22 mouse cellular contexts compared by ENCODE assay signal in genomic region chr7:121436884-121437283, GRCm38 (mm10). TPM values are rescaled to one million over a fixed set of nuclear protein-coding genes. Genes with fewer than 3 reads are reported as not detected.
A peak's percentile ranks its signal among the peaks of the same experiment; 100 is the strongest.
DNase-seq lines count a peak whose midpoint lies in the region; ATAC-seq and TF ChIP-seq lines count a peak whose summit lies in the region.
"Had no signal": no experiment of that assay in that cellular context is flagged by ENCODE, and none has a peak within 500 bp of the region (broad histone marks: within the 10 kb centered on the region; RNA-seq: fewer than 3 reads in every experiment).

No protein-coding gene starts in this region.

- H3K27me3 ChIP-seq in forebrain, postnatal 0 days (ENCODE audit: insufficient read depth, low read length): no peaks in the 10 kb centered on the region
- no peaks in the 10 kb centered on the region for H3K27me3 ChIP-seq in forebrain, embryonic 14.5 days (replicated peaks; ENCODE audit: control insufficient read depth, insufficient read depth, low read length)
- no peaks in the 10 kb centered on the region for H3K27me3 ChIP-seq in limb, embryonic 13.5 days
- H3K27me3 ChIP-seq: forebrain, embryonic 13.5 days; hindbrain, embryonic 15.5 days had no signal

- no peak overlapping the region for H3K4me3 ChIP-seq in forebrain, postnatal 0 days (ENCODE audit: low read depth, low read length)
- H3K4me3 ChIP-seq in forebrain, embryonic 14.5 days (ENCODE audit: low read depth, low read length): no peak overlapping the region
- no peak overlapping the region for H3K4me3 ChIP-seq in limb, embryonic 13.5 days
- H3K4me3 ChIP-seq: embryonic facial prominence, embryonic 10.5 days; forebrain, embryonic 13.5 days; gastrocnemius, adult 2 months; heart, embryonic 10.5 days; hindbrain, embryonic 15.5 days had no signal

- 0 out of 2 replicates have a peak, but pooled peaks cover 3% of the 10 kb centered on the region for H3K4me1 ChIP-seq in forebrain, postnatal 0 days (ENCODE audit: insufficient read depth)
- H3K4me1 ChIP-seq in forebrain, embryonic 14.5 days (ENCODE audit: control insufficient read depth, insufficient read depth, low read length): no peaks in the 10 kb centered on the region; the same call in 1 of the 2 replicates
- peaks cover 33% of the 10 kb centered on the region for H3K4me1 ChIP-seq in limb, embryonic 13.5 days
- H3K4me1 ChIP-seq: embryonic facial prominence, embryonic 10.5 days; forebrain, embryonic 13.5 days; heart, embryonic 10.5 days; hindbrain, embryonic 15.5 days had no signal

- no peak overlapping the region for H3K9ac ChIP-seq in forebrain, postnatal 0 days
- H3K9ac ChIP-seq in forebrain, embryonic 14.5 days (ENCODE audit: low read length): no peak overlapping the region
- H3K9ac ChIP-seq in limb, embryonic 13.5 days: no peak overlapping the region
- H3K9ac ChIP-seq: forebrain, embryonic 13.5 days; hindbrain, embryonic 15.5 days had no signal

- no peaks in the 10 kb centered on the region for H3K36me3 ChIP-seq in forebrain, postnatal 0 days (ENCODE audit: insufficient read depth)
- H3K36me3 ChIP-seq in forebrain, embryonic 14.5 days (ENCODE audit: control insufficient read depth, insufficient read depth, low read length): no peaks in the 10 kb centered on the region
- H3K36me3 ChIP-seq in limb, embryonic 13.5 days: no peaks in the 10 kb centered on the region
- H3K36me3 ChIP-seq: embryonic facial prominence, embryonic 10.5 days; heart, embryonic 10.5 days; hindbrain, embryonic 15.5 days had no signal

- no peak overlapping the region for H3K4me2 ChIP-seq in forebrain, postnatal 0 days (ENCODE audit: low read depth)
- H3K4me2 ChIP-seq in forebrain, embryonic 14.5 days (ENCODE audit: low read length): no peak overlapping the region
- no peak overlapping the region for H3K4me2 ChIP-seq in limb, embryonic 13.5 days (replicated peaks)
- H3K4me2 ChIP-seq: forebrain, embryonic 13.5 days; hindbrain, embryonic 15.5 days had no signal

- TF ChIP-seq CTCF in forebrain, postnatal 0 days (IDR thresholded peaks at IDR 0.05; ENCODE audit: low read depth): no peak

- ATAC-seq in forebrain, postnatal 0 days: no peak
- no peak for ATAC-seq in forebrain, embryonic 14.5 days
- ATAC-seq in limb, embryonic 13.5 days (ENCODE audit: low FRiP score, low read depth): peak; percentile 35; the same call in 1 of the 2 replicates
- ATAC-seq: forebrain, embryonic 13.5 days had no signal

- no peak overlapping the region for H3K27ac ChIP-seq in forebrain, postnatal 0 days (ENCODE audit: low read depth, low read length)
- H3K27ac ChIP-seq in forebrain, embryonic 14.5 days (ENCODE audit: low read depth, low read length): no peak overlapping the region
- no peak overlapping the region for H3K27ac ChIP-seq in limb, embryonic 13.5 days
- H3K27ac ChIP-seq: embryonic facial prominence, embryonic 10.5 days; forebrain, embryonic 13.5 days; gastrocnemius, adult 2 months; heart, embryonic 10.5 days; hindbrain, embryonic 15.5 days had no signal

- DNase-seq in forebrain, postnatal 0 days: peak; percentile 8
- DNase-seq in forebrain, embryonic 14.5 days (ENCODE audit: low spot score): no peak
- peak; percentile 53 for DNase-seq in testis, postnatal 14 days (ENCODE audit: low spot score)
- no peak for DNase-seq in testis, postnatal 10 days (ENCODE audit: low spot score)
- DNase-seq in layer of hippocampus, adult 9-10 months (ENCODE audit: low spot score): no peak
- DNase-seq in left cerebral cortex, postnatal 14 days (ENCODE audit: low spot score in 2 of 2): no peak
- DNase-seq: adrenal gland, postnatal 10 days; cerebellum, adult 11-12 months; cerebellum, adult 9-10 months; cerebellum, postnatal 25 days; gastrocnemius, adult 2 months; gastrocnemius, postnatal 25 days; heart, postnatal 10 days; heart, postnatal 4 days had no signal

- WGBS in forebrain, postnatal 0 days: 53% methylated on average over 6 of the region's 6 CpGs
- WGBS in forebrain, embryonic 14.5 days: 72% methylated on average over 6 of the region's 6 CpGs
- WGBS in limb, embryonic 13.5 days: 36% methylated on average over 6 of the region's 6 CpGs

- no peaks in the 10 kb centered on the region for H3K9me3 ChIP-seq in forebrain, postnatal 0 days (ENCODE audit: low read length)
- H3K9me3 ChIP-seq in forebrain, embryonic 14.5 days (replicated peaks; ENCODE audit: control insufficient read depth, low read length): no peaks in the 10 kb centered on the region
- no peaks in the 10 kb centered on the region for H3K9me3 ChIP-seq in limb, embryonic 13.5 days
- H3K9me3 ChIP-seq: embryonic facial prominence, embryonic 10.5 days; forebrain, embryonic 13.5 days; heart, embryonic 10.5 days; hindbrain, embryonic 15.5 days had no signal

- intact Hi-C loops in left cerebral cortex, postnatal 14 days (cut with DNase I): no loop called here

RNA-seq across cellular contexts. Expression of gene Hs3st2, which starts 45.2 kb away (rescaled TPM):
- 17.9 and 28.3 TPM in 2 replicates for total RNA-seq in forebrain, postnatal 0 days (2014; rRNA removed)
- polyA plus RNA-seq in forebrain, postnatal 0 days (2015; fragmentation: Nextera tagmentation; extraction: Ambion mirVana): 22.3 and 31.7 TPM in 2 replicates
- polyA plus RNA-seq in forebrain, embryonic 14.5 days (2014; fragmentation: Nextera tagmentation; extraction: Ambion mirVana): 6.2 and 10.8 TPM in 2 replicates
- 2.0 and 2.2 TPM in 2 replicates for polyA plus RNA-seq in limb, embryonic 13.5 days (2015; fragmentation: Nextera tagmentation; extraction: Ambion mirVana)
- 10 to 100 TPM; 66.4 to 68.0 TPM for total RNA-seq in left cerebral cortex, postnatal 14 days (2021)
- total RNA-seq: gastrocnemius, adult 2 months; gastrocnemius, postnatal 25 days; granulocyte monocyte progenitor cell, adult 5-6 weeks; heart, postnatal 10 days; heart, postnatal 4 days; MEL had no signal
- polyA plus RNA-seq: C2C12 had no signal

Comparison
In these comparisons a context has a peak if more than half of its experiments do, and no peak if none do; other contexts are left out.
1. DNase-seq: peak in forebrain, postnatal 0 days (single experiment) and testis, postnatal 14 days (single experiment); none in forebrain, embryonic 14.5 days (single experiment), testis, postnatal 10 days (single experiment), layer of hippocampus, adult 9-10 months (single experiment) and left cerebral cortex, postnatal 14 days (0 of 2).